Mouse (Mus musculus) megakaryocyte progenitor cell, adult 5-6 weeks (primary cell): Measurements from ENCODE around the gene Eif4g3. TPM values are rescaled to one million over a fixed set of nuclear protein-coding genes. Genes with fewer than 3 reads are reported as not detected.

Experiments
- ATAC-seq: replicated peaks from 2 replicates; pipeline ENCODE4 v1.8.0; 2016; ENCODE audit warnings: mild to moderate bottlenecking, moderate TSS enrichment, inconsistent platforms; ENCODE audit not compliant: poor library complexity
- total RNA-seq, 2 experiments: library from RNA; stranded (forward) in 1 of 2; stranded (reverse) in 1 of 2; fragments of 157-497, 149-512 nt in 1 of 2; fragments of 200-1000 nt in 1 of 2; gene quantifications; 2 replicates each; pipeline versions ENCODE4 v1.2.3 to v1.2.4; 2015 to 2017

The Eif4g3 gene
- total RNA-seq, 2 experiments from 2014 or later, result 36.9 to 60.4 TPM

DNA sequence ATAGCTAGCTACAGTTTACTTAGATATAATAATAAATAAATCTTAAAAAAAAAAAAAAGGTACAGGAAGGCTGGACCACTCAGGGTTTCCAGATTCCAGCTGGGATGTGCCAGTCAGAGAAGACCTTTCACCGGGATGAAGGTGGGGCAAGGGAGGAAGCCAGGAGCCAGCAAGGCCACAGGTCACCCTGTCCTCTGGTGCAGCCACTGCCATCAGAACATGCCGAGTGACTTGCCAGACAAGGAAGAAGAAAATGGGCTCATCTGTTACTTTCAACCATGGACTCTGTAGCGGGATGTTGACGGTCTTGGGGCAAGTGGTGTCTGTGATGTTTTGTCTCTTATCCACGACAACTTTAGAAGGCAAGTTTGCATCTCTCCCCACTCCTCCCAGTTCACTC is 8.1 kb upstream of the Eif4g3 start:
- 0 out of 2 replicates have a peak, but pooled peaks have one; percentile 11 for ATAC-seq

GRCm38 (mm10) chr4:137989426-137989825 is 3.4 kb upstream of the Eif4g3 start:
- ATAC-seq, result no peak

- ATAC-seq, result no peak
Observed at GRCm38 (mm10) chr4:137990433-137990832, 2.4 kb upstream of the Eif4g3 start.

GRCm38 (mm10) chr4:137991240-137991639 is 1.6 kb upstream of the Eif4g3 start:
- no peak for ATAC-seq

GRCm38 (mm10) chr4:137993291-137993758 is 503 bp downstream of the Eif4g3 start:
- peak; percentile 91 for ATAC-seq

- ATAC-seq, result peak; percentile 36; the same call in 1 of the 2 replicates
Observed at GRCm38 (mm10) chr4:137993821-137994561, 1.2 kb downstream of the Eif4g3 start.

DNA sequence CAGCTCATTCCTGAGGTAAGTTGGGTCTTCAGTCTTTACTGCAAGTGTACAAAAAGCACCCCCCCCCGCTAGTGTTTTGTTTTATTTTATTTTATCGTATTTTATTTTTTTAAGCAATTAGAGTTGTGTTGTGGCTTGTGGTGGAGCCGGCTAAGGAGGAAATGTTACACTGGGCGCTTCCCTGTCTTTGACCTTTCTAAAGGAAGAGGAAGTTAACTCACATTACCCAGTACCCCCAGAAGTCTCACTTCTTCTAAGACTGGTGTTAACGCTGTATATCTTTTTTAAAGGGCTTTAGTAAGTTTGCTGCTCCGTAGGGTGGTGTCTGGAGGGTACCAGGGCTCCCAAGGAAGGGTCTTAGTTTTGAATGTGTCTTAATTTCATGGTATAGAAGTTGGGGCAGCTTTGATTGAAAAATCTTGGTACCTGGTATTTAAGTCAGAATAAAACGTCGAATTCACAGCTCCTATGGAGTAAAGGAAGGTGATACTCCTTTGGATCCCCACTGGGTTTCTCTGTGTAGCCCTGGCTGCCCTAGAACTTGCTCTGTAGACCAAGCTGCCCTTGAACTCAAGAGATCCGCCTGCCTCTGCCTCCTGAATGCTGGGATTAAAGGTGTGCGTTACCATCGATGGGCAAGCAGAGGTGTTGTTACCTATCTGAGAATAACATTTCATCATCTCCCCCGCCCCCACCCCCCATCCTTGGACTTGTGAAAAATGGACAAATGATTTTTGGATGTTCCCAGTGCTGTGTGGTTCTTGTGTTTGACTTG is 1.9 kb downstream of the Eif4g3 start:
- peak; percentile 44 for ATAC-seq

- ATAC-seq, result no peak
Observed at GRCm38 (mm10) chr4:137995399-137995798, 2.6 kb downstream of the Eif4g3 start.

GRCm38 (mm10) chr4:137998232-137998631 is 5.4 kb downstream of the Eif4g3 start:
- no peak for ATAC-seq

DNA sequence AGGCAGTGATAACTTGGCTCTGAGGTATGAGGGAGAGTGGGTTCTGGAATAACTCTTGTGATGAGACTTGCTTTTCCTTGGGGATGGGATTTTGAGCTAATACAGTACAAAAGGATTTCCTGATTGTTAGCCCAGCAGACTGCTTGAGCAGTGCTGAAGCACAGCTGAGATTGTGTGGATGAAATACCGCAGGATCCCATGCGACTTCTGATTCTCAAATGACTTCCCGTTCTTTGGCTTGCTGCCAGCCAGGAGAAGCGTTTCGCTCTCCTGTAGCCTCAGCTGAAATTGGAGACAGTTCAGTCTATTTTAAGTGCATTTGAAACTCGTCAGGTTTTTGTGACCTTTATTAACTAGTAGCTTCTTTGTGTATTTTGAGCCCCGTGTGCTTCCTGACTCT is 7.9 kb downstream of the Eif4g3 start:
- no peak for ATAC-seq

GRCm38 (mm10) chr4:138003909-138004610 is 11.2 kb downstream of the Eif4g3 start:
- ATAC-seq, result no peak

DNA sequence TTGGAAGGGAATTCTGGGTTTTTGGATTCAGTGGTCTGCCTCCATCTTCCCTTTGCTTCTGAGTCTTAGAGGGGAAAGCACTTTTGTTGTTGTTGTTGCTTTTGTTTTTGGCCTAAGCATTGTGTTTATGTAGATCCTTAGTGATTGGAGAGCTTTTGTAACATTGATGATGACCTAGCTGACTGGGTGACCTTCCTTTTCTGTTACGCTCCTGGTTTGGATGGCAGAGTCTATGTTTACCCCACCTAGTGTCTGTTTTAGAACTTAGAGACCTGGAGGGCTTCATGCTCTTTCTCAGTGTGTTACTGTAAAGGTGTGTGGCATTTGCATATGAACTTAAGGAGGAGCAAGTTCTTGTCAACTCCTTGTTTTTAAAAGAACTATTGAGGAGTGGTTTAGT is 13.0 kb downstream of the Eif4g3 start:
- no peak for ATAC-seq

- ATAC-seq, result 0 out of 2 replicates have a peak, but pooled peaks have one; percentile 39
Observed at GRCm38 (mm10) chr4:138006951-138007613, 14.3 kb downstream of the Eif4g3 start.

GRCm38 (mm10) chr4:138008646-138009045 is 15.8 kb downstream of the Eif4g3 start:
- ATAC-seq, result no peak

- no peak for ATAC-seq
Observed at GRCm38 (mm10) chr4:138009786-138010502, 17.1 kb downstream of the Eif4g3 start.

- peak; percentile 65 for ATAC-seq
Observed at GRCm38 (mm10) chr4:138013723-138014479, 21.1 kb downstream of the Eif4g3 start.

DNA sequence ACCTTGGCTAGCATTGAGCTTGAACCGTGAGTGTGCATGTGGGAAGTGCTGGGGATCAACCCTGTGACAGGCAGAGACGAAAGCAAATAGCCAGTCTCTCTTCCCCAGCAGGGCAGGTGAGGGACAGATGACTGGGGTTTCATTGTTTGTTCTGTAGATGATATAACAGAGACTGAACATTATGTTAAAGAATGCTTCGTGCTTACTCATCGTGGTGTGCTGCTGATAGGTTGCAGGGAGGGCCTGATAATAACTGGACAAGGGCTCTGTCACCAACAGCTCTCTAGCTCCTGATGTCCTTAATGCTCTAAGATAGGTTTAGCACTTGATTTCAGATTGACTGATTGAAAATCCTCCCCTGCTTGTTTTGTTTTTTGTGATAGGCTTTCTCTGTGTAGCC is 23.1 kb downstream of the Eif4g3 start:
- peak; percentile 72 for ATAC-seq

DNA sequence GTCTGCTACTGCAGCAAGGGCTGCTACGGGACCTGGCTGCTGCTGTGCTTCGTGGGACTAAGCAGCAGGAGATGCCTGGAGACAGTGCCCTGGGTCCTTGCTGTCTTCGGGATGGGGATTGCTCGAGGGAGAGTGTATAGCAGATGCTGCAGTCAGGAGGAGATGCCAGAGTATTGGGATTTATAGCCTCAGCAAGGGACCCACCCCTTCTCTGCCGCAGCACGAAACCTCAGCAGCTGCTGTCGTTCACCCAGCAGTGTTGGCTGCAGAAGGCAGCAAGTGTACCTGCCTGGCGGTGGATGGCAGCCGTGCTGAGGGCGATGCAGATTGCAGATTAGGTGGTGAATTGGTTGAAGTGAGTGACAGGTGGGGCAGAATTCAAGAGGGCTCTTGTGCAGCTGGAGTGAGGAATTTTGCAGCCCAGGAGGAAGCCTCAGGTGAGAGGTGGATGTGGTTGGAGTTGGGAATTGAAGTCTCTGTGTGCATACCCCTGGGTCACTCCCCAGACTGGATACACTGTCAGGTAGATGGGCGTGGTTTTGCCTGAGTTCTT is 24.3 kb downstream of the Eif4g3 start:
- ATAC-seq, result no peak

DNA sequence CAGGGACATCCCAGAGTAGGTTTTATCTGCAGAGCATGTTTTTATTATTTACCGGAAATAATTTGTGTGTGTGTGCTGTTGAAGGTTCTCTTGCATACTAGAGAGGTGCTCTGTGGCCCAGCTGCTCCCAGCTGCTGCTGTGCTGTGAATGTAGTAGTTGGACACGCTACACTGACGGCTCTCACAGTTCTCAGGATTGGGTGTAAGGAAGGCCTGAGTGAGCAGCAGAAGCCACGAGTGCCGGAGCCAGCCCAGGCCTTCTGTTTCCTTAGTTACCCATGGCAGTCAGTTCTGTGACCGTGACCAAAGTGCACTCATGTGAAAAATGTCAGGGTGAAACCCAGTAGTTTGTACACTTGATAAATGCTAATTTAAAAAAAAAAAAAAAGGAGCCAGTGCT is 25.2 kb downstream of the Eif4g3 start:
- no peak for ATAC-seq
